22 mouse cellular contexts compared by ENCODE assay signal in the genomic region with DNA sequence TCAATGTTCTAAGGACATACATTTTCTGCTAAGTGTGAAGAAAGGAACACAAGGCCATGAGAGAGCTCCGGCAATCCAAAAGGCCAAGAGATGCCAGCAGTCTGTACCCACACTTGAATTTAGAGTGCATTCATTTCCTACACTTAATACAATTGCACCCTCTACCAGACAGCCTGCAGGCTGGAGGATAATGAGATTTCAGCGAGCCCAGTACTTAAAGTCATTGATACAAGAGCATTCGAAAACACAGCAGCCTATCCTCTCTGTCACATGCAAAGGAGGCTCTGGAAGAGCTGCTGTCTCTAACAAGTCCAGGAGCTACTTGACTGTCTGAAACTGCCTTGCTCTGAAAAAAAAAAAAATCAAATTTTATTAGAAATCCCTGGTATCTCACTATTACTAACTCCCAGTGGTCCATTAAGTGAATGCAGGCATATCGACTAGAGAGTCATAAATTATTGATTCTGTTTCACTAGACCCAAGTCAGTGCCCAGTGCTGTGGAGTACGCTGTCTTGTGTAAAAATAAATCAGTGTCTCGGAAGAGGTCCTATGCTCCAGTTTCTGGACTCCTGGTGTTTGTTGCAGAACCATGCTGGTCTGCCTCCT.
DNase-seq lines count a peak whose midpoint lies in the region; ATAC-seq and TF ChIP-seq lines count a peak whose summit lies in the region.
"Had no signal": no experiment of that assay in that cellular context is flagged by ENCODE, and none has a peak within 500 bp of the region (broad histone marks: within the 10 kb centered on the region; RNA-seq: fewer than 3 reads in every experiment).

No protein-coding gene starts in this region.

- DNase-seq in neural tube, embryonic 10.5 days (ENCODE audit: extremely low spot score, low spot score), result no peak
- no peak for DNase-seq in hindbrain, embryonic 14.5 days (ENCODE audit: low spot score)
- no peak for DNase-seq in cerebellum, postnatal 36 days
- no peak for DNase-seq in lung, postnatal 25 days (ENCODE audit: low spot score)
- DNase-seq: cerebellum, adult 11 months; gastrocnemius, postnatal 10 days; heart, adult 11 months; heart, postnatal 14 days; lung, adult 18-20 months; lung, postnatal 14 days; spleen, adult 18-20 months; thymus, adult 18-20 months; thymus, postnatal 4 days had no signal

- ATAC-seq in neural tube, embryonic 13.5 days (ENCODE audit: low read depth), result peak; percentile 36; the same call in 1 of the 2 replicates
- no peak for ATAC-seq in hindbrain, embryonic 14.5 days (ENCODE audit: low FRiP score)
- no peak for ATAC-seq in midbrain, embryonic 13.5 days
- ATAC-seq in intestine, postnatal 0 days, result no peak
- ATAC-seq: inflammation-experienced regulatory T-cells, adult 6 months had no signal

- H3K27ac ChIP-seq in neural tube, embryonic 13.5 days (replicated peaks), result peak overlapping the region; percentile 59
- H3K27ac ChIP-seq in hindbrain, embryonic 14.5 days, result peak overlapping the region; percentile 50; the same call in 1 of the 2 replicates
- H3K27ac ChIP-seq in midbrain, embryonic 13.5 days, result peak overlapping the region; percentile 41
- no peak overlapping the region for H3K27ac ChIP-seq in intestine, postnatal 0 days (ENCODE audit: low read depth, low read length)
- H3K27ac ChIP-seq: stomach, embryonic 15.5 days had no signal

- WGBS in neural tube, embryonic 13.5 days, result 42% methylated on average over 6 of the region's 6 CpGs
- 58% methylated on average over 6 of the region's 6 CpGs for WGBS in hindbrain, embryonic 14.5 days
- 50% methylated on average over 6 of the region's 6 CpGs for WGBS in midbrain, embryonic 13.5 days
- WGBS in intestine, postnatal 0 days, result 70% methylated on average over 6 of the region's 6 CpGs

- H3K4me2 ChIP-seq in neural tube, embryonic 13.5 days, result no peak overlapping the region
- no peak overlapping the region for H3K4me2 ChIP-seq in hindbrain, embryonic 14.5 days (replicated peaks)
- no peak overlapping the region for H3K4me2 ChIP-seq in midbrain, embryonic 13.5 days (replicated peaks)
- H3K4me2 ChIP-seq in intestine, postnatal 0 days (replicated peaks; ENCODE audit: low read depth), result no peak overlapping the region
- H3K4me2 ChIP-seq: heart, embryonic 12.5 days; liver, embryonic 11.5 days; stomach, embryonic 15.5 days had no signal

- no peaks in the 10 kb centered on the region for H3K9me3 ChIP-seq in neural tube, embryonic 13.5 days
- no peaks in the 10 kb centered on the region for H3K9me3 ChIP-seq in hindbrain, embryonic 14.5 days (ENCODE audit: control insufficient read depth, low read length)
- no peaks in the 10 kb centered on the region for H3K9me3 ChIP-seq in midbrain, embryonic 13.5 days
- no peaks in the 10 kb centered on the region for H3K9me3 ChIP-seq in intestine, postnatal 0 days (ENCODE audit: control insufficient read depth)
- H3K9me3 ChIP-seq: heart, embryonic 12.5 days; megakaryocyte, embryonic 14.5 days; stomach, embryonic 15.5 days had no signal

- H3K4me1 ChIP-seq in neural tube, embryonic 13.5 days (replicated peaks), result peaks cover 30% of the 10 kb centered on the region
- peaks cover 20% of the 10 kb centered on the region for H3K4me1 ChIP-seq in hindbrain, embryonic 14.5 days (replicated peaks; ENCODE audit: control insufficient read depth, insufficient read depth, low read length)
- H3K4me1 ChIP-seq in midbrain, embryonic 13.5 days (replicated peaks), result peaks cover 38% of the 10 kb centered on the region
- H3K4me1 ChIP-seq in intestine, postnatal 0 days (replicated peaks; ENCODE audit: control insufficient read depth, insufficient read depth, low read length), result no peaks in the 10 kb centered on the region
- H3K4me1 ChIP-seq: megakaryocyte, embryonic 14.5 days; stomach, embryonic 15.5 days had no signal

- no peak overlapping the region for H3K4me3 ChIP-seq in neural tube, embryonic 13.5 days
- H3K4me3 ChIP-seq in hindbrain, embryonic 14.5 days (replicated peaks; ENCODE audit: low read length), result no peak overlapping the region
- H3K4me3 ChIP-seq in midbrain, embryonic 13.5 days (replicated peaks), result no peak overlapping the region
- H3K4me3 ChIP-seq in intestine, postnatal 0 days (ENCODE audit: low read depth, low read length), result no peak overlapping the region
- H3K4me3 ChIP-seq: heart, embryonic 12.5 days; megakaryocyte, embryonic 14.5 days; myocyte; stomach, embryonic 15.5 days had no signal

- no peaks in the 10 kb centered on the region for H3K36me3 ChIP-seq in neural tube, embryonic 13.5 days
- no peaks in the 10 kb centered on the region for H3K36me3 ChIP-seq in hindbrain, embryonic 14.5 days (replicated peaks; ENCODE audit: control insufficient read depth, insufficient read depth)
- no peaks in the 10 kb centered on the region for H3K36me3 ChIP-seq in midbrain, embryonic 13.5 days
- no peaks in the 10 kb centered on the region for H3K36me3 ChIP-seq in intestine, postnatal 0 days (ENCODE audit: control insufficient read depth, insufficient read depth)
- H3K36me3 ChIP-seq: heart, embryonic 12.5 days; stomach, embryonic 15.5 days had no signal

- no peak overlapping the region for H3K9ac ChIP-seq in neural tube, embryonic 13.5 days
- H3K9ac ChIP-seq in hindbrain, embryonic 14.5 days, result no peak overlapping the region
- no peak overlapping the region for H3K9ac ChIP-seq in midbrain, embryonic 13.5 days (replicated peaks)
- H3K9ac ChIP-seq in intestine, postnatal 0 days (ENCODE audit: low read depth, low read length), result no peak overlapping the region
- H3K9ac ChIP-seq: heart, embryonic 12.5 days; stomach, embryonic 15.5 days had no signal

- no peak for TF ChIP-seq CTCF in intestine, postnatal 0 days (IDR thresholded peaks at IDR 0.05; ENCODE audit: low read depth)

- H3K27me3 ChIP-seq in neural tube, embryonic 13.5 days, result no peaks in the 10 kb centered on the region
- H3K27me3 ChIP-seq in hindbrain, embryonic 14.5 days (ENCODE audit: control insufficient read depth, insufficient read depth, low read length), result no peaks in the 10 kb centered on the region
- no peaks in the 10 kb centered on the region for H3K27me3 ChIP-seq in midbrain, embryonic 13.5 days
- no peaks in the 10 kb centered on the region for H3K27me3 ChIP-seq in intestine, postnatal 0 days (replicated peaks; ENCODE audit: control insufficient read depth, insufficient read depth, low read length)
- H3K27me3 ChIP-seq: heart, embryonic 12.5 days; stomach, embryonic 15.5 days had no signal
